Mouse (Mus musculus): ENCODE measurements at regions not wholly inside any gene's neighbourhood (a gene's known extent, or its start where the extent isn't known, plus 50 kb on each side); places are given as distances from the start of the nearest gene placed in this dataset.

DNA sequence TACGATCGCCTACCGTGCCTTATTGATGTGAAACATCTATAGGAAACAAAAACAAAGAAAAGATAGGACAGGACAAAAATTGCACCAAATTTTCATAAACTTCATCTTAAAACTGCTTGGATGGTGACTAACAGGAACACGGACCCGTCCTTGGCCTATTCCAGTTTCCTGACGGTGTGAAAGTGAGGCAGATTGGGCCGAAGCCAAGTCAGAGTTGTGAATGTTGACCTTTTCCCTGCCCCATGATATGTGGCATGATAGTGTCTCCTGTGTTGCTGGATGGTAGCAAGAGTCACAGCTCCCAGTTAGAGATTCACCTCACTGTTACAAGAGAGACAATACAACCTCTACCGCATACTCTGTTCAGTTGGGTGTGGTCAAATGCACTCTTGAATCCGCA, 195.8 kb downstream of the Pik3r1 start:
- Histone ChIP-seq H3K27me3 (ENCODE audit: control insufficient read depth) (no peaks in the 10 kb centered on the region), H3K9me3 (ENCODE audit: control insufficient read depth, low read length) (no peaks in the 10 kb centered on the region), H3K4me1 (ENCODE audit: control insufficient read depth) (peaks cover 73% of the 10 kb centered on the region), H3K4me3 (replicated peaks) (no peak overlapping the region), H3K36me3 (ENCODE audit: control insufficient read depth) (no peaks in the 10 kb centered on the region; the same call in 1 of the 2 replicates)
- TF ChIP-seq TAL1 (IDR thresholded peaks at IDR 0.05; ENCODE audit: low read length) (no peak), GATA1 (IDR thresholded peaks at IDR 0.05; ENCODE audit: low read length) (no peak)

DNA sequence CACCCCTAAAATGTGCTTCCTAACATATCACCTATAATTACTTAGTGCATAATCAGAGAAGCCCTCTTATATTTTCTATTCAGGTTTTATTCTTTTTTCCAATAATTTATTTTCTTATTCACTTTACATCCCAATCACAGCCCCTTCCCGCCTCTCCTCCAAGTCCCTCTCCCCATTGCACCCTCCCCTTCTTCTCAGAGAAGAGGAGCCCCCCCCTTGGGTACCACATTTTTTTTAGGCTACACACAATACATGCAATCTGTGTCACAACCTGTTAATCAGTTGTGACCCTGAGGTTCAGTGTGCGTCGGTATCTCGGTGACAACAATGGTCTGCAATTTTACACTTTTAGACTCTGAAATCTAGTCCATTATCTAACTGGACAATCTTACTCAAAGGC, 198.0 kb downstream of the Pik3r1 start:
- H3K4me3 ChIP-seq (replicated peaks): no peak overlapping the region
- TF ChIP-seq TAL1 (IDR thresholded peaks at IDR 0.05; ENCODE audit: low read length) (no peak), GATA1 (IDR thresholded peaks at IDR 0.05; ENCODE audit: low read length) (no peak)
- H3K36me3 ChIP-seq (ENCODE audit: control insufficient read depth): no peaks in the 10 kb centered on the region; the same call in 1 of the 2 replicates
- H3K27me3 ChIP-seq (ENCODE audit: control insufficient read depth): no peaks in the 10 kb centered on the region
- H3K4me1 ChIP-seq (ENCODE audit: control insufficient read depth): peaks cover 60% of the 10 kb centered on the region
- H3K9me3 ChIP-seq (ENCODE audit: control insufficient read depth, low read length): no peaks in the 10 kb centered on the region

DNA sequence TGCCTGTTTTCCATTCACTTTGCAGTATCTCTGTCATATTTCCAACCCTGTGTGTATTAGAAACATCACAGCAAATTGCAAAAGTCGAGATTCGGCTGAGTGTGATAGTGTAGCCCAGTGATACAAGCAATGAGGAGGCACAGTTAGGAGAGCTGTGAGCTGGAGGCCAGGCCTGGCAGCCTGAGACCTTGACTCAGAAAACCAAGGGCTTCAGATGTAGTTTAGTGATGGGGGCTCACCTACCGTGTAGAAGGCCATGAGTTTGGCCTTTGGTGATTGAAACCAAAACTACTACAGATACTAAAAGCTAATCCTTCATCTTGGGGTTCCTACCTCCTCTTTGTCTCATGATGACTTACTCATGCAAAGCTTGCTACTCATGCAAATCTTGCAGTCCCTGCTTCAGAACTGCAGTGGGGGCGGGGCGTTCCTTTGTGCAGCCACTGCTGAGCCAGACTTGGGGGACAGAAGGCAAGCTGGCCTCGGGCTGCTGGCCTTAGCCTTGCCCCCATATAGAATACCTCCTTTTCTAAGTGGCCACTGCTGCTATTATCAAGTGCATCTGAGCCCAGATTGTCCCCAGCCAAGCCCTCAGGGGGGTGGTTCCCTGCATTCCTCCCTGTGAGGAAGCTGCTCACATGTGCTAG, 198.9 kb downstream of the Pik3r1 start:
- no peak for TF ChIP-seq TAL1 (IDR thresholded peaks at IDR 0.05; ENCODE audit: low read length)
- H3K4me1 ChIP-seq (ENCODE audit: control insufficient read depth): peaks cover 54% of the 10 kb centered on the region
- H3K36me3 ChIP-seq (ENCODE audit: control insufficient read depth): no peaks in the 10 kb centered on the region; the same call in 1 of the 2 replicates
- no peaks in the 10 kb centered on the region for H3K9me3 ChIP-seq (ENCODE audit: control insufficient read depth, low read length)
- H3K27me3 ChIP-seq (ENCODE audit: control insufficient read depth): peaks cover 3% of the 10 kb centered on the region; the same call in 1 of the 2 replicates
- no peak overlapping the region for H3K4me3 ChIP-seq (replicated peaks)

DNA sequence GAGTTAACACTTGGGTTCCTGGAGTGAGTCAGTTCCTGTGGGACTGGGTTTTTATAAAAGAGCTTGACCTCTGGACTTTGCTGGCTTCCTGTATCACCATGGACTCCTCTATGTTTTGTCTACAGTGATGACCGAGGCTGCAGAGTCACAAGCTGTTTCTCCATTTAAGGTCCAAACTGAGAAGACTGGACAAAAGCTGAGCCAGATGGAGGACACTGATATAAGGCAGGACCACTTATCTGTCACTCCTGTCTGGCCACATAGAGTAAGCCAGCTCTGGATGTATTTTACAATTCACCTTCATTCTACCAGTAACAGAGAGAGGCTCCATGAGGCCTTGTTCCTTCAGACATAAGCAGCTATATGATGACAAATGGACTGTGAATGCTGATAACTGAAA, 202.7 kb downstream of the Pik3r1 start:
- no peak for TF ChIP-seq GATA1 (IDR thresholded peaks at IDR 0.05; ENCODE audit: low read length)
- no peak for TF ChIP-seq TAL1 (IDR thresholded peaks at IDR 0.05; ENCODE audit: low read length)
- Histone ChIP-seq H3K27me3 (ENCODE audit: control insufficient read depth) (peaks cover 7% of the 10 kb centered on the region), H3K9me3 (ENCODE audit: control insufficient read depth, low read length) (no peaks in the 10 kb centered on the region), H3K4me3 (replicated peaks) (no peak overlapping the region), H3K36me3 (ENCODE audit: control insufficient read depth) (no peaks in the 10 kb centered on the region), H3K4me1 (ENCODE audit: control insufficient read depth) (peaks cover 20% of the 10 kb centered on the region)

GRCm38 (mm10) chr13:101555371-101555874, 212.6 kb downstream of the Pik3r1 start:
- Histone ChIP-seq H3K27me3 (ENCODE audit: control insufficient read depth) (peaks cover 11% of the 10 kb centered on the region), H3K9me3 (ENCODE audit: control insufficient read depth, low read length) (no peaks in the 10 kb centered on the region), H3K4me3 (replicated peaks) (no peak overlapping the region), H3K36me3 (ENCODE audit: control insufficient read depth) (no peaks in the 10 kb centered on the region), H3K4me1 (ENCODE audit: control insufficient read depth) (peaks cover 47% of the 10 kb centered on the region)
- TF ChIP-seq GATA1 (IDR thresholded peaks at IDR 0.05; ENCODE audit: low read length): no peak
- TF ChIP-seq TAL1 (IDR thresholded peaks at IDR 0.05; ENCODE audit: low read length): no peak

DNA sequence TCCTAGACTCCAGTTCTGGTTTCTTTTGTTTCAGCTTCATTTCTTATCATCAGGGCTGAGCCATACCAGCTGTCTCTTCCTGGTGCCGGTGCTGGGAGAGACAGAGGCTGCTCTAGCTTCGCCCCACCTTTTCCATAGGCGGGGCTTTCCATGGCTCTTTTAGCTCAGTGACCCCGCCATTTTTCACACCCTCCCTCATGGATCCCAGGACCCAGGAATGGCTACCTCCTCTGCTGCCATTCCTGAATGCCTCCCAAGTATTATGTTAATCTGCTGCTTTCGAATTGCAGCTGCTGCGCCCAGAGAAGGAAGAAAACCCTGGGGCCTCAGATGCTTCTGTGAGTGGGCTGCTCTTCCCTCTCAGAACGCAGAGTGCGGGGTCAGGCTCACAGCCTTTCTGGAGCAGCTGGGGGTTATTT, 214.9 kb downstream of the Pik3r1 start:
- no peaks in the 10 kb centered on the region for H3K9me3 ChIP-seq (ENCODE audit: control insufficient read depth, low read length)
- TF ChIP-seq TAL1 (IDR thresholded peaks at IDR 0.05; ENCODE audit: low read length) (no peak), GATA1 (IDR thresholded peaks at IDR 0.05; ENCODE audit: low read length) (no peak)
- H3K4me1 ChIP-seq (ENCODE audit: control insufficient read depth): peaks cover 69% of the 10 kb centered on the region
- H3K36me3 ChIP-seq (ENCODE audit: control insufficient read depth): peaks cover 5% of the 10 kb centered on the region
- peak overlapping the region; percentile 60 for H3K4me3 ChIP-seq (replicated peaks)
- H3K27me3 ChIP-seq (ENCODE audit: control insufficient read depth): peaks cover 11% of the 10 kb centered on the region

DNA sequence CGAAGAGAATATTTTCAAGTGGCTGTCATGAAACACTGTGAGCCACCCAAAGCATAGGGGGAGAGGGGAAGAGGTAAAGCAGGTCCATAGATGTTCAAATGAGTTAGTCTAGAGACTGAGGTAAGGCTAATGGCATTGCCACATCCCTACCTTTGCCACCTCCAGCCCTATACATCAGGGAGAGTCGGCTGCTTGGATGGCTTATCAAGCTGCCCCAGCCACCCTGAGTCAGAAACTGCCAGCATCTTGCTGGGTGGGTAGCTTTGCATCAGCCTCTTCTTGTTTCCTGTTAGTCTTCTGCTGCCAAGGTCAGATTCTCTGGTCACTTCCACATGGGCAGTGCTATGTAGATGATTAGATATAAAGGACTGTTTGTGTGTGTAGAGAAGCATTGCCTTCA, 215.6 kb downstream of the Pik3r1 start:
- Histone ChIP-seq H3K9me3 (ENCODE audit: control insufficient read depth, low read length) (no peaks in the 10 kb centered on the region), H3K4me1 (ENCODE audit: control insufficient read depth) (peaks cover 76% of the 10 kb centered on the region), H3K4me3 (replicated peaks) (peak overlapping the region; percentile 60), H3K36me3 (ENCODE audit: control insufficient read depth) (peaks cover 5% of the 10 kb centered on the region), H3K27me3 (ENCODE audit: control insufficient read depth) (peaks cover 7% of the 10 kb centered on the region)
- TF ChIP-seq TAL1 (IDR thresholded peaks at IDR 0.05; ENCODE audit: low read length) (peak; percentile 85), GATA1 (IDR thresholded peaks at IDR 0.05; ENCODE audit: low read length) (peak; percentile 78)

GRCm38 (mm10) chr13:101551068-101551467, 216.9 kb downstream of the Pik3r1 start:
- Histone ChIP-seq H3K4me1 (ENCODE audit: control insufficient read depth) (peaks cover 88% of the 10 kb centered on the region), H3K4me3 (replicated peaks) (peak overlapping the region; percentile 29), H3K36me3 (ENCODE audit: control insufficient read depth) (peaks cover 12% of the 10 kb centered on the region), H3K9me3 (ENCODE audit: control insufficient read depth, low read length) (no peaks in the 10 kb centered on the region), H3K27me3 (ENCODE audit: control insufficient read depth) (peaks cover 3% of the 10 kb centered on the region)
- peak; percentile 98 for TF ChIP-seq GATA1 (IDR thresholded peaks at IDR 0.05; ENCODE audit: low read length)
- TF ChIP-seq TAL1 (IDR thresholded peaks at IDR 0.05; ENCODE audit: low read length): peak; percentile 99

DNA sequence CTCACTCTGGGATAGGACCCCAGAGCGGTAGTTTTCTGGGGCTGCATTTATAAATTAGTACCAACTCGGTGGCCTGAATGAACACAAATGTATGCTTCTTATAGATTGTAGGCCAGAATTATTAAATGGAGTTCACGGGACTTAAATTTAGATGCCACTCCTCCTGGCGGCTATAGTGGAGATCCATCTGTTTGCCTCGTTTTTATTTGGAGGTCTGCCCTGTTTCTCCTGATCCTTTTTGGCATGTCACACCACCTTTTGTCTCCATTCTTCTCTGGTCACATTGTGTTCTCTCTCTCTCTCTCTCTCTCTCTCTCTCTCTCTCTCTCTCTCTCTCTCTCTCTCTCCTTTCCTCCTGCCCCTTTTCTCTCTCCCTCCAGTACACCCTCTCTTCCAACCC, 217.5 kb downstream of the Pik3r1 start:
- no peaks in the 10 kb centered on the region for H3K9me3 ChIP-seq (ENCODE audit: control insufficient read depth, low read length)
- H3K36me3 ChIP-seq (ENCODE audit: control insufficient read depth): peaks cover 12% of the 10 kb centered on the region
- peaks cover 2% of the 10 kb centered on the region for H3K27me3 ChIP-seq (ENCODE audit: control insufficient read depth)
- TF ChIP-seq GATA1 (IDR thresholded peaks at IDR 0.05; ENCODE audit: low read length) (no peak), TAL1 (IDR thresholded peaks at IDR 0.05; ENCODE audit: low read length) (no peak)
- peak overlapping the region; percentile 29 for H3K4me3 ChIP-seq (replicated peaks)
- peaks cover 93% of the 10 kb centered on the region for H3K4me1 ChIP-seq (ENCODE audit: control insufficient read depth)
